9 mouse cellular contexts compared by ENCODE assay signal in the genomic region with DNA sequence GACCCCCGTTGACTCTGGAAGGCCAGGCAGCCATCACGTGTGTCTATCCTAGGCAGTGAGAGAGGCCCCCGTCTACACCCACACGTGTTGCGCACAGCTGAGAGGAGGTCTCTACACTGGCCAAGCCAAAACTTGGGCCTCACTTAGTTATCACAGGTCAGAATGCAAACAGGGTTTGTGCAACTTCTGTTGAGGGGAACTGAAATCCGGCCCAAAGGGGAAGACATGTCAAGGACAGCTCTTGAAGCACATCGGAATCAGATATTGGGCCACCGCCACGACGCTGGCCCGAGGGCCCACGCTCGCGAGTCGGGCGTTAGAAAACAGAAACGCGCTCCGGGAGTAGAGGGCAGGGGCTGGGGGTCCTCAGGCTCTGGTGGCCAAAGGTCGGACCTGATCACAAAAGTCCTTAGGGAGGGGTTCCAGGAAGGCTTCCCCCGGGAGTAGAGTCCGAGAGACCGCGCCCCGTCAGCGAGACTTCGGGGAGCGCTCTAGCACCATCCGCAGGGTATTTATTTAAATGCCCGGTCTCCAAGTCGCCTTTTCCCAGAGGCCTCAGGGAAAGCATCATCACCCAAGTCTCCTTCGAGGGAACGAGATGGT. TPM values are rescaled to one million over a fixed set of nuclear protein-coding genes. Genes with fewer than 3 reads are reported as not detected.
A peak's percentile ranks its signal among the peaks of the same experiment; 100 is the strongest.
DNase-seq lines count a peak whose midpoint lies in the region; ATAC-seq and TF ChIP-seq lines count a peak whose summit lies in the region.
"Had no signal": no experiment of that assay in that cellular context is flagged by ENCODE, and none has a peak within 500 bp of the region (broad histone marks: within the 10 kb centered on the region; RNA-seq: fewer than 3 reads in every experiment).

No protein-coding gene starts in this region.

- no peak for TF ChIP-seq EP300 in heart, adult 2 months (IDR thresholded peaks at IDR 0.05; ENCODE audit: insufficient read depth, low read depth, low read length)

- ATAC-seq in kidney, embryonic 15.5 days (replicated peaks; ENCODE audit: low FRiP score) = peak; percentile 4; the same call in 1 of the 2 replicates

- H3K4me3 ChIP-seq in E14TG2a.4 (replicated peaks; ENCODE audit: low read length) = peak overlapping the region; percentile 99
- peak overlapping the region; percentile 93 for H3K4me3 ChIP-seq in heart, adult 2 months
- peak overlapping the region; percentile 80 for H3K4me3 ChIP-seq in kidney, embryonic 15.5 days (replicated peaks)
- H3K4me3 ChIP-seq in olfactory bulb, adult 2 months (ENCODE audit: insufficient read depth, low read depth, low read length) = peak overlapping the region; percentile 81

- H3K9ac ChIP-seq in heart, adult 2 months (ENCODE audit: low read depth, low read length) = peak overlapping the region; percentile 79
- H3K9ac ChIP-seq in kidney, embryonic 15.5 days = peak overlapping the region; percentile 80

- H3K4me1 ChIP-seq in E14TG2a.4 (replicated peaks; ENCODE audit: low read depth, low read length) = peaks cover 54% of the 10 kb centered on the region
- H3K4me1 ChIP-seq in heart, adult 2 months (ENCODE audit: control insufficient read depth, insufficient read depth, low read length) = peaks cover 10% of the 10 kb centered on the region
- H3K4me1 ChIP-seq in kidney, embryonic 15.5 days = peaks cover 49% of the 10 kb centered on the region
- peaks cover 4% of the 10 kb centered on the region; the same call in 1 of the 2 replicates for H3K4me1 ChIP-seq in olfactory bulb, adult 2 months (ENCODE audit: control insufficient read depth, insufficient read depth, low read length)

- peak; percentile 73 for DNase-seq in cerebellum, adult 11-12 months
- no peak for DNase-seq in cerebellum, adult 9-10 months
- peak; percentile 20 to 22 for DNase-seq in cerebellum, postnatal 36 days
- peak; percentile 50 to 55 for DNase-seq in heart, adult 2 months
- DNase-seq in lung, postnatal 10 days = peak; percentile 51

- intact Hi-C loops in heart, adult 2 months (cut with DNase I) = loop anchor here (2.0 to 10.0 kb wide), 3 partner anchors 20 to 750 kb away; partner anchors contain the start of gene Rtcb

- H3K9me3 ChIP-seq in E14TG2a.4 (ENCODE audit: low read length) = no peaks in the 10 kb centered on the region
- H3K9me3 ChIP-seq in kidney, embryonic 15.5 days (replicated peaks) = no peaks in the 10 kb centered on the region

- under 1% methylated on average over 33 of the region's 33 CpGs for WGBS in heart, adult 2 months
- under 1% methylated on average over 33 of the region's 33 CpGs for WGBS in kidney, embryonic 15.5 days
- WGBS in olfactory bulb, adult 2 months = under 1% methylated on average over 33 of the region's 33 CpGs

- peak overlapping the region; percentile 98 for H3K27ac ChIP-seq in heart, adult 2 months
- H3K27ac ChIP-seq in kidney, embryonic 15.5 days = peak overlapping the region; percentile 88
- H3K27ac ChIP-seq in olfactory bulb, adult 2 months (ENCODE audit: insufficient read depth, low read depth, low read length) = peak overlapping the region; percentile 84

- H3K79me2 ChIP-seq in heart, adult 2 months (replicated peaks; ENCODE audit: control insufficient read depth, insufficient read depth, low read length) = peaks cover 3% of the 10 kb centered on the region

- TF ChIP-seq CTCF in E14TG2a.4 (conservative IDR thresholded peaks at IDR 0.05; ENCODE audit: low read length) = no peak
- TF ChIP-seq CTCF in heart, adult 2 months (IDR thresholded peaks at IDR 0.05) = no peak
- TF ChIP-seq CTCF in olfactory bulb, adult 2 months (IDR thresholded peaks at IDR 0.05; ENCODE audit: insufficient read depth, low read depth, low read length) = no peak

- peaks cover 49% of the 10 kb centered on the region for H3K36me3 ChIP-seq in E14TG2a.4 (ENCODE audit: insufficient read depth, low read length)
- peaks cover 44% of the 10 kb centered on the region for H3K36me3 ChIP-seq in heart, adult 2 months (ENCODE audit: control insufficient read depth, insufficient read depth, low read length)
- peaks cover 41% of the 10 kb centered on the region for H3K36me3 ChIP-seq in kidney, embryonic 15.5 days

- H3K4me2 ChIP-seq in kidney, embryonic 15.5 days = peak overlapping the region; percentile 78

- TF ChIP-seq POLR2A in heart, adult 2 months (IDR thresholded peaks at IDR 0.05; ENCODE audit: insufficient read depth, low read depth, low read length) = no peak
- TF ChIP-seq POLR2A in olfactory bulb, adult 2 months (IDR thresholded peaks at IDR 0.05; ENCODE audit: insufficient read depth, low read depth, low read length) = no peak

- no peaks in the 10 kb centered on the region for H3K27me3 ChIP-seq in E14TG2a.4 (ENCODE audit: insufficient read depth, low read length)
- H3K27me3 ChIP-seq in heart, adult 2 months (ENCODE audit: control insufficient read depth, insufficient read depth, low read length) = no peaks in the 10 kb centered on the region
- no peaks in the 10 kb centered on the region for H3K27me3 ChIP-seq in kidney, embryonic 15.5 days

RNA-seq across cellular contexts. Expression of gene Hsp90b1, which starts 0.6 kb away (rescaled TPM):
- 100 to 1,000 TPM; 374 to 483 TPM for total RNA-seq in heart, adult 2 months (2021)
- polyA plus RNA-seq in heart, adult 2 months (2012; rRNA removed) = 44.4 and 127 TPM in 2 replicates
- polyA plus RNA-seq in kidney, embryonic 15.5 days (2015; fragmentation: Nextera tagmentation; extraction: Ambion mirVana) = 733 and 775 TPM in 2 replicates
- 189 TPM in 1 of 2 replicates, not detected in the other for polyA plus RNA-seq in olfactory bulb, adult 2 months (2012; ENCODE audit: insufficient read depth, insufficient read length, low replicate concordance, missing spikeins)

RNA-seq across cellular contexts. Expression of gene Ttc41, which starts 0.9 kb away (rescaled TPM):
- 1 to 10 TPM; 2.1 to 2.2 TPM for total RNA-seq in heart, adult 2 months (2021)
- 1.2 and 2.1 TPM in 2 replicates for polyA plus RNA-seq in heart, adult 2 months (2012; rRNA removed)
- polyA plus RNA-seq in kidney, embryonic 15.5 days (2015; fragmentation: Nextera tagmentation; extraction: Ambion mirVana) = 1.4 and 1.6 TPM in 2 replicates
- not detected in 2 replicates for polyA plus RNA-seq in olfactory bulb, adult 2 months (2012; ENCODE audit: insufficient read depth, insufficient read length, low replicate concordance, missing spikeins)

RNA-seq across cellular contexts. Expression of gene Gm49358, which starts 59.1 kb away (rescaled TPM):
- 10 to 100 TPM; 10.5 to 14.3 TPM for total RNA-seq in heart, adult 2 months (2021)
- polyA plus RNA-seq in heart, adult 2 months (2012; rRNA removed) = not detected in 2 replicates
- not detected in 2 replicates for polyA plus RNA-seq in kidney, embryonic 15.5 days (2015; fragmentation: Nextera tagmentation; extraction: Ambion mirVana)
- not detected in 2 replicates for polyA plus RNA-seq in olfactory bulb, adult 2 months (2012; ENCODE audit: insufficient read depth, insufficient read length, low replicate concordance, missing spikeins)
- polyA plus RNA-seq: large intestine, adult 2 months had no signal
